In the genomic region with DNA sequence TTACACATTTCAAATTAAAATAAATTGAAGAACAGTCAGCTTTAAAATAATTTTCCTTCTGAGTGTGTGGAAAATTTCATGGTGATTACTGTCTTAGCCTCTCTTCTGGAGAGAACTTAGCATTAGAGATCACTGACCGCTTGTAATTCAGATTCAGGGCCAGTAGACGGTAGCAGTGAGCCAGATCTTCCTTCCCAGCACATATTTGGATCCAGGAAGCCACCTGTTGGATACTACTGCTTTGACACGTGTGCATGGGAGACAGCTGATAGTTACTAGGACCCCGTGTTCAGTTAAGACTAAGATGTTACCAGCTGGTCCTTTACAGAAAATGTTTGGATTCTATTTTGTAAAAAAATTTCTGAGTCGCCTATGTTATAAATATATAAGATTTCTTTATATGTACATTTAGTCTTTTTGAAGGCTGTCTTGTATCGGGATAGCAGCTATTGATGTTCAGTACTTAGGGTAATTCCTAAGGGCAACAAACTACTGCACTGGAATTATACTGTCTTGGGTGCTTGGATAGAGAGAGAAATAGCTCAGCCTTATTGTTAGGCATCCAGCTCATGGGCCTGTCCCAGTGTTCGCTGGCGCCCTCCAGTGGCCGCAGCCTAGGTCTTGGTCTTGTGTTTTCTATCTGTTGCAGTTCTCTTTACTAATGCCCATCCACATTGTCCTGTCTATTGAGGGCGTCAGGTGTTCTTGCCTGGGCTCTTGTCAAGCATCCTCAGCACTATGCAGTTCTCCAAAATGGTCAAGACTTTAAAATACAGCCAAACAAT, we compare ENCODE assay signal across 8 mouse cellular contexts.
DNase-seq lines count a peak whose midpoint lies in the region; ATAC-seq and TF ChIP-seq lines count a peak whose summit lies in the region.

No protein-coding gene starts in this region.

- H3K27ac ChIP-seq in heart, postnatal 0 days (ENCODE audit: low read depth): no peak overlapping the region
- no peak overlapping the region for H3K27ac ChIP-seq in thymus, adult 2 months (ENCODE audit: control insufficient read depth, insufficient read depth, low read length)

- H3K4me3 ChIP-seq in E14TG2a.4 (replicated peaks; ENCODE audit: low read length): no peak overlapping the region
- no peak overlapping the region for H3K4me3 ChIP-seq in heart, postnatal 0 days (ENCODE audit: low read depth, low read length)
- H3K4me3 ChIP-seq in thymus, adult 2 months (ENCODE audit: control insufficient read depth, insufficient read depth, low read length): no peak overlapping the region

- WGBS in heart, postnatal 0 days: 35% methylated on average over 10 of the region's 10 CpGs
- 49% methylated on average over 10 of the region's 10 CpGs for WGBS in thymus, adult 2 months

- H3K9me3 ChIP-seq in E14TG2a.4 (ENCODE audit: low read length): no peaks in the 10 kb centered on the region
- H3K9me3 ChIP-seq in heart, postnatal 0 days (replicated peaks; ENCODE audit: control insufficient read depth, low read length): 0 out of 2 replicates have a peak, but pooled peaks cover 4% of the 10 kb centered on the region

- H3K4me1 ChIP-seq in E14TG2a.4 (replicated peaks; ENCODE audit: low read depth, low read length): no peaks in the 10 kb centered on the region
- H3K4me1 ChIP-seq in heart, postnatal 0 days (ENCODE audit: control insufficient read depth, insufficient read depth): no peaks in the 10 kb centered on the region
- no peaks in the 10 kb centered on the region for H3K4me1 ChIP-seq in thymus, adult 2 months (replicated peaks; ENCODE audit: control insufficient read depth, insufficient read depth, low read length)

- peaks cover 86% of the 10 kb centered on the region for H3K36me3 ChIP-seq in E14TG2a.4 (ENCODE audit: insufficient read depth, low read length)
- peaks cover 71% of the 10 kb centered on the region for H3K36me3 ChIP-seq in heart, postnatal 0 days (replicated peaks; ENCODE audit: control insufficient read depth, insufficient read depth, low read length)
- H3K36me3 ChIP-seq in thymus, adult 2 months (ENCODE audit: control insufficient read depth, insufficient read depth, low read length): peaks cover 58% of the 10 kb centered on the region

- peak; percentile 85 for ATAC-seq in heart, postnatal 0 days (ENCODE audit: insufficient read depth, low read depth)

- DNase-seq in brain, adult 2 months (ENCODE audit: low read depth, low spot score): peak; percentile 87
- DNase-seq in fibroblast of lung, adult 2 months (ENCODE audit: low read depth): peak; percentile 40
- DNase-seq in heart, postnatal 0 days (ENCODE audit: low spot score): peak; percentile 73
- DNase-seq in layer of hippocampus, adult 11-12 months (ENCODE audit: low spot score): peak; percentile 92
- DNase-seq in lung, adult 18-20 months: peak; percentile 73 to 83
- peak; percentile 37 for DNase-seq in ovary, adult 18-20 months (ENCODE audit: low spot score)
- DNase-seq in thymus, adult 2 months: peak; percentile 82

- no peak overlapping the region for H3K4me2 ChIP-seq in heart, postnatal 0 days (ENCODE audit: low read depth, low read length)

- H3K27me3 ChIP-seq in E14TG2a.4 (ENCODE audit: insufficient read depth, low read length): no peaks in the 10 kb centered on the region
- no peaks in the 10 kb centered on the region for H3K27me3 ChIP-seq in heart, postnatal 0 days (ENCODE audit: control insufficient read depth, insufficient read depth, low read length)
- no peaks in the 10 kb centered on the region for H3K27me3 ChIP-seq in thymus, adult 2 months (ENCODE audit: control insufficient read depth, insufficient read depth, low read length)

- no peak for TF ChIP-seq POLR2A in thymus, adult 2 months (IDR thresholded peaks at IDR 0.05; ENCODE audit: control insufficient read depth, extremely low read depth, insufficient read depth, low read length, poor library complexity)

- no peak for TF ChIP-seq EP300 in heart, postnatal 0 days (IDR thresholded peaks at IDR 0.05; ENCODE audit: low read depth)

- no peak overlapping the region for H3K9ac ChIP-seq in heart, postnatal 0 days (replicated peaks; ENCODE audit: low read depth, low read length)

- TF ChIP-seq CTCF in E14TG2a.4 (conservative IDR thresholded peaks at IDR 0.05; ENCODE audit: low read length): peak; percentile 98
- peak; percentile 82 for TF ChIP-seq CTCF in heart, postnatal 0 days (IDR thresholded peaks at IDR 0.05; ENCODE audit: low read depth)
- peak; percentile 81 for TF ChIP-seq CTCF in thymus, adult 2 months (IDR thresholded peaks at IDR 0.05; ENCODE audit: borderline replicate concordance, control insufficient read depth, extremely low read depth, insufficient read depth, low read length, poor library complexity)

Comparison
In these comparisons a context has a peak if more than half of its experiments do, and no peak if none do; other contexts are left out.
1. DNase-seq: peak in every context shown above with its lines; median percentile 92 in layer of hippocampus, adult 11-12 months; 87 in brain, adult 2 months; 82 in thymus, adult 2 months; 78 in lung, adult 18-20 months; 73 in heart, postnatal 0 days; 40 in fibroblast of lung, adult 2 months; 37 in ovary, adult 18-20 months.